Mouse (Mus musculus) C2C12 (cell line): Measurements from ENCODE around the gene Insig1.

Source experiments
- CEBPB ChIP-seq: IDR thresholded peaks from one replicate; pipeline ENCODE4 v1.6.1; 2011; ENCODE audit warnings: low read depth, mild to moderate bottlenecking, control low read depth, moderate library complexity
- CTCF ChIP-seq: IDR thresholded peaks from one replicate; pipeline ENCODE4 v1.5.1; 2011; ENCODE audit not compliant: control insufficient read depth, insufficient read depth, insufficient read length
- MAX ChIP-seq: IDR thresholded peaks from one replicate; pipeline ENCODE4 v1.6.1; 2011; ENCODE audit warnings: mild to moderate bottlenecking, control low read depth
- MYOG ChIP-seq: IDR thresholded peaks from one replicate; pipeline ENCODE4 v1.6.1; 2011; ENCODE audit not compliant: control insufficient read depth, insufficient read length; ENCODE audit errors: extremely low read depth
- USF1 ChIP-seq: IDR thresholded peaks from one replicate; pipeline ENCODE4 v1.6.1; 2011; ENCODE audit warnings: low read depth, mild to moderate bottlenecking, control low read depth, moderate library complexity

DNA sequence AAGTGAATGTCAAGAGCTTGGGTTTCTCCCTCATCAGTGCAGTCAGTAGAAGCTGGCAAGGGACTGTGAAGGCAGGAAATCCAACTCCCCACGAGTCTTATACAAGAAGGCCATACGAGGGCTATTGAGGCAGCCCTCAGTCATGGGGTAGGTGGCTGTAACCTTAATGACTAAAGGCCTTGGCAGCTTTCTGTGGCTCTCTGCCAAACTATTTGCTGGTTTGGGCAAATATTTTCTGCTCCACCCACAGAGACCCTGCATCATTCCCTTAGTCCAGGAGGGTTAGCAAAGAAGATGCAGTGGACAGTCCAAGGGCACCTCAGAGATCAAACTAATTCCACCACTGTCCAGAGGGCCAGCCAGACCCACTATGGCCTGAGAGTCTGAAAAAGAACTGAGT is 39.7 kb downstream of the Insig1 start:
- no peak for TF ChIP-seq USF1
- TF ChIP-seq CTCF, result no peak
- TF ChIP-seq MAX, result no peak
- TF ChIP-seq CEBPB, result no peak
- TF ChIP-seq MYOG, result no peak
